8 mouse cellular contexts compared by ENCODE assay signal in the genomic region with DNA sequence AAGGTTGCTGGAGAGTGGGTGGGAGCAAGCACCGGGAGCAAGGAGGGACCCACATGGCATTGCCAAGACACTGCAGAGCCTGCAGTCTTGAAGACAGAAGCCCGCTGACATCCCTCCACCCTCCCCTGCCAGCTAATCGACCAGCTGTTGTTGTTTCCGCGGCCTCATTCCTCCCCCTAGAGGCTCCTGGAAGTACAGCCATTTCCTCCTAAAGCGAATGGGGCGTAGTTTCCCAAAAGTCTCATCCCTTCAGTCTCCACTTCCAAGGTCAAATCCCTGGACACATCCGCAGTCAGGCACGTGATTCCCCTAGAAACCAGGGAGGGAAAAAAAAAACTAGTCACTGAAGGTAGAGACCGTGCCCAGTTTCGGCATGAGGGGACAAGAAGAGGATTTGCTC. TPM values are rescaled to one million over a fixed set of nuclear protein-coding genes. Genes with fewer than 3 reads are reported as not detected.
DNase-seq lines count a peak whose midpoint lies in the region; ATAC-seq and TF ChIP-seq lines count a peak whose summit lies in the region.

No protein-coding gene starts in this region.

- no peaks in the 10 kb centered on the region for H3K79me2 ChIP-seq in MEL (ENCODE audit: control insufficient read depth, insufficient read depth, low read length, poor library complexity)

- no peaks in the 10 kb centered on the region for H3K4me1 ChIP-seq in MEL (ENCODE audit: control insufficient read depth in 1 of 2, insufficient read depth in 2 of 2, low read length in 2 of 2)
- H3K4me1 ChIP-seq in forebrain, embryonic 16.5 days (replicated peaks; ENCODE audit: control insufficient read depth, insufficient read depth, low read length), result peaks cover 7% of the 10 kb centered on the region
- H3K4me1 ChIP-seq in lung, postnatal 0 days (ENCODE audit: insufficient read depth, low read depth, low read length), result no peaks in the 10 kb centered on the region

- TF ChIP-seq CTCF in MEL (IDR thresholded peaks at IDR 0.05 in 2 of 3, conservative IDR thresholded peaks at IDR 0.05 in 1 of 3; ENCODE audit: control insufficient read depth in 1 of 3, insufficient read depth in 1 of 3, low read depth in 2 of 3, low read length in 3 of 3, poor library complexity in 1 of 3, severe bottlenecking in 1 of 3), result peak; percentile 68 to 86 (median 84)
- TF ChIP-seq CTCF in lung, postnatal 0 days (IDR thresholded peaks at IDR 0.05), result peak; percentile 82

- peak; percentile 84 for DNase-seq in MEL (ENCODE audit: low read depth, low spot score)
- DNase-seq in cerebellum, adult 11-12 months, result peak; percentile 74
- DNase-seq in heart, postnatal 4 days, result peak; percentile 85
- DNase-seq in layer of hippocampus, adult 8-10 months (ENCODE audit: low spot score in 2 of 2), result peak; percentile 52 to 76
- DNase-seq in lung, postnatal 0 days (ENCODE audit: low spot score), result peak; percentile 89
- peak; percentile 89 for DNase-seq in retina, embryonic 14.5 days (ENCODE audit: low spot score)
- DNase-seq in urinary bladder, postnatal 4 days (ENCODE audit: low spot score in 2 of 2), result peak; percentile 72 to 76

- WGBS in forebrain, embryonic 16.5 days, result 8% methylated on average over 11 of the region's 11 CpGs
- WGBS in lung, postnatal 0 days, result 4% methylated on average over 11 of the region's 11 CpGs

- no peaks in the 10 kb centered on the region for H3K36me3 ChIP-seq in MEL (ENCODE audit: control insufficient read depth in 1 of 2, insufficient read depth in 2 of 2, low read length in 2 of 2)
- H3K36me3 ChIP-seq in forebrain, embryonic 16.5 days (ENCODE audit: control insufficient read depth, insufficient read depth), result no peaks in the 10 kb centered on the region
- no peaks in the 10 kb centered on the region for H3K36me3 ChIP-seq in lung, postnatal 0 days (ENCODE audit: insufficient read depth, low read length)

- ATAC-seq in forebrain, embryonic 16.5 days, result peak; percentile 84
- ATAC-seq in lung, postnatal 0 days, result peak; percentile 80

- 0 out of 2 replicates have a peak overlapping the region, but pooled peaks have one; percentile 30 for H3K9ac ChIP-seq in MEL (ENCODE audit: control insufficient read depth, low read depth, low read length, poor library complexity, severe bottlenecking)
- no peak overlapping the region for H3K9ac ChIP-seq in forebrain, embryonic 16.5 days (replicated peaks; ENCODE audit: low read depth, low read length)
- H3K9ac ChIP-seq in lung, postnatal 0 days (replicated peaks; ENCODE audit: low read depth), result no peak overlapping the region

- H3K27me3 ChIP-seq in MEL (ENCODE audit: control insufficient read depth in 1 of 2, insufficient read depth in 2 of 2, low read length in 2 of 2), result no peaks in the 10 kb centered on the region; a peak in 1 of 4 replicates
- H3K27me3 ChIP-seq in forebrain, embryonic 16.5 days (replicated peaks; ENCODE audit: control insufficient read depth, insufficient read depth, low read length), result no peaks in the 10 kb centered on the region
- H3K27me3 ChIP-seq in lung, postnatal 0 days (replicated peaks; ENCODE audit: insufficient read depth, low read length), result no peaks in the 10 kb centered on the region

- peak; percentile 84 for TF ChIP-seq RAD21 in MEL (IDR thresholded peaks at IDR 0.05; ENCODE audit: low read depth, low read length)

- no peak overlapping the region for H3K4me2 ChIP-seq in forebrain, embryonic 16.5 days (ENCODE audit: low read length)
- no peak overlapping the region for H3K4me2 ChIP-seq in lung, postnatal 0 days (replicated peaks; ENCODE audit: low read depth, low read length)

- no peak overlapping the region for H3K27ac ChIP-seq in MEL (ENCODE audit: control insufficient read depth, low read depth, low read length)
- H3K27ac ChIP-seq in forebrain, embryonic 16.5 days (ENCODE audit: low read length), result no peak overlapping the region
- H3K27ac ChIP-seq in lung, postnatal 0 days (ENCODE audit: low read length), result no peak overlapping the region

- no peak for TF ChIP-seq EP300 in MEL (IDR thresholded peaks at IDR 0.05; ENCODE audit: low read depth in 1 of 2, low read length in 2 of 2)
- TF ChIP-seq EP300 in lung, postnatal 0 days (IDR thresholded peaks at IDR 0.05), result no peak

- TF ChIP-seq POLR2A in MEL (IDR thresholded peaks at IDR 0.05; ENCODE audit: control insufficient read depth in 1 of 2, insufficient read depth in 1 of 2, low read depth in 1 of 2, low read length in 2 of 2, poor library complexity in 1 of 2), result no peak

- peak overlapping the region; percentile 30 to 35; a peak in 3 of 4 replicates for H3K4me3 ChIP-seq in MEL (ENCODE audit: control insufficient read depth in 1 of 2, insufficient read depth in 1 of 2, low read depth in 2 of 2, low read length in 2 of 2)
- no peak overlapping the region for H3K4me3 ChIP-seq in forebrain, embryonic 16.5 days (replicated peaks; ENCODE audit: low read length)
- no peak overlapping the region for H3K4me3 ChIP-seq in lung, postnatal 0 days (ENCODE audit: low read depth, low read length)

- H3K9me3 ChIP-seq in MEL (replicated peaks; ENCODE audit: insufficient read depth, low read length), result no peaks in the 10 kb centered on the region
- no peaks in the 10 kb centered on the region for H3K9me3 ChIP-seq in forebrain, embryonic 16.5 days (ENCODE audit: control insufficient read depth, low read length)
- H3K9me3 ChIP-seq in lung, postnatal 0 days (ENCODE audit: low read length), result no peaks in the 10 kb centered on the region

TF ChIP-seq in MEL, 35 proteins besides CTCF, POLR2A, EP300 and RAD21:
- TF ChIP-seq SIN3A (IDR thresholded peaks at IDR 0.05; ENCODE audit: low read length) (peak; percentile 86), ELF1 (IDR thresholded peaks at IDR 0.05; ENCODE audit: low read depth, low read length) (peak; percentile 59), RCOR1 (IDR thresholded peaks at IDR 0.05; ENCODE audit: low read depth, low read length) (no peak), NELFE (IDR thresholded peaks at IDR 0.05; ENCODE audit: low read depth, low read length) (no peak), ETS1 (IDR thresholded peaks at IDR 0.05; ENCODE audit: low read depth, low read length) (no peak), TCF12 (IDR thresholded peaks at IDR 0.05; ENCODE audit: low read depth, low read length) (no peak), SMC3 (IDR thresholded peaks at IDR 0.05; ENCODE audit: low read depth, low read length) (peak; percentile 60), MAZ (IDR thresholded peaks at IDR 0.05; ENCODE audit: low read depth, low read length) (peak; percentile 90), KAT2A (conservative IDR thresholded peaks at IDR 0.05; ENCODE audit: low read depth, low read length) (no peak), JUND (IDR thresholded peaks at IDR 0.05; ENCODE audit: low read depth, low read length) (no peak), ZC3H11A (IDR thresholded peaks at IDR 0.05; ENCODE audit: low read depth, low read length) (peak; percentile 57), MXI1 (IDR thresholded peaks at IDR 0.05; ENCODE audit: low read depth, low read length) (peak; percentile 33; the same call in 1 of the 2 replicates)

RNA-seq across cellular contexts. Expression of a gene that starts 1.1 kb away (rescaled TPM):
- 3.9 and 4.4 TPM in 2 replicates for total RNA-seq in MEL (2012; rRNA removed)
- polyA plus RNA-seq in MEL (2012; ENCODE audit: insufficient read depth in 1 of 2, insufficient read length in 2 of 2, low read depth in 1 of 2, low replicate concordance in 2 of 2, missing spikeins in 1 of 2), result 1 to 10 TPM in 1 of 2 experiments, not detected in 1; 8.5 TPM
- not detected in 2 replicates for polyA plus RNA-seq in forebrain, embryonic 16.5 days (2015; fragmentation: Nextera tagmentation; extraction: Ambion mirVana)
- total RNA-seq in heart, postnatal 4 days (2021), result under 1 TPM; 0.33 to 0.41 TPM
- total RNA-seq in layer of hippocampus, adult 8-10 months (2022), result 1 to 10 TPM; 2.1 to 2.4 (median 2.2) TPM
- not detected in 2 replicates for polyA plus RNA-seq in lung, postnatal 0 days (2015; fragmentation: Nextera tagmentation; extraction: Ambion mirVana)

RNA-seq across cellular contexts. Expression of a gene that starts 17.3 kb away (rescaled TPM):
- 27.0 and 29.3 TPM in 2 replicates for total RNA-seq in MEL (2012; rRNA removed)
- 10 to 100 TPM in 1 of 2 experiments, not detected in 1; 40.5 TPM for polyA plus RNA-seq in MEL (2012; ENCODE audit: insufficient read depth in 1 of 2, insufficient read length in 2 of 2, low read depth in 1 of 2, low replicate concordance in 2 of 2, missing spikeins in 1 of 2)
- polyA plus RNA-seq in forebrain, embryonic 16.5 days (2015; fragmentation: Nextera tagmentation; extraction: Ambion mirVana), result 75.8 and 78.7 TPM in 2 replicates
- total RNA-seq in heart, postnatal 4 days (2021), result 10 to 100 TPM; 26.6 to 27.7 TPM
- total RNA-seq in layer of hippocampus, adult 8-10 months (2022), result 10 to 100 TPM; 61.4 to 72.0 (median 67.7) TPM
- polyA plus RNA-seq in lung, postnatal 0 days (2015; fragmentation: Nextera tagmentation; extraction: Ambion mirVana), result 46.1 and 47.4 TPM in 2 replicates

RNA-seq across cellular contexts. Expression of a gene that starts 18.8 kb away (rescaled TPM):
- 19.5 and 20.0 TPM in 2 replicates for total RNA-seq in MEL (2012; rRNA removed)
- polyA plus RNA-seq in MEL (2012; ENCODE audit: insufficient read depth in 1 of 2, insufficient read length in 2 of 2, low read depth in 1 of 2, low replicate concordance in 2 of 2, missing spikeins in 1 of 2), result 10 to 100 TPM; 36.2 to 51.7 TPM
- 5.4 and 5.5 TPM in 2 replicates for polyA plus RNA-seq in forebrain, embryonic 16.5 days (2015; fragmentation: Nextera tagmentation; extraction: Ambion mirVana)
- 1 to 10 TPM; 5.3 TPM for total RNA-seq in heart, postnatal 4 days (2021)
- total RNA-seq in layer of hippocampus, adult 8-10 months (2022), result 1 to 10 TPM in 1 of 4 experiments, under 1 TPM in 3; 0.62 to 1.2 (median 0.64) TPM
- polyA plus RNA-seq in lung, postnatal 0 days (2015; fragmentation: Nextera tagmentation; extraction: Ambion mirVana), result 0.88 and 1.3 TPM in 2 replicates

RNA-seq across cellular contexts. Expression of a gene that starts 29.0 kb away (rescaled TPM):
- 40.5 and 46.7 TPM in 2 replicates for total RNA-seq in MEL (2012; rRNA removed)
- polyA plus RNA-seq in MEL (2012; ENCODE audit: insufficient read depth in 1 of 2, insufficient read length in 2 of 2, low read depth in 1 of 2, low replicate concordance in 2 of 2, missing spikeins in 1 of 2), result 10 to 100 TPM; 39.4 to 53.0 TPM
- polyA plus RNA-seq in forebrain, embryonic 16.5 days (2015; fragmentation: Nextera tagmentation; extraction: Ambion mirVana), result 28.5 and 29.5 TPM in 2 replicates
- total RNA-seq in heart, postnatal 4 days (2021), result 10 to 100 TPM; 36.8 to 39.4 TPM
- 100 to 1,000 TPM; 153 to 169 (median 157) TPM for total RNA-seq in layer of hippocampus, adult 8-10 months (2022)
- polyA plus RNA-seq in lung, postnatal 0 days (2015; fragmentation: Nextera tagmentation; extraction: Ambion mirVana), result 9.6 and 10.2 TPM in 2 replicates

RNA-seq across cellular contexts. Expression of a gene that starts 37.5 kb away (rescaled TPM):
- 9.1 and 10.4 TPM in 2 replicates for total RNA-seq in MEL (2012; rRNA removed)
- polyA plus RNA-seq in MEL (2012; ENCODE audit: insufficient read depth in 1 of 2, insufficient read length in 2 of 2, low read depth in 1 of 2, low replicate concordance in 2 of 2, missing spikeins in 1 of 2), result 10 to 100 TPM in 1 of 2 experiments, not detected in 1; 29.3 TPM
- polyA plus RNA-seq in forebrain, embryonic 16.5 days (2015; fragmentation: Nextera tagmentation; extraction: Ambion mirVana), result 124 and 136 TPM in 2 replicates
- total RNA-seq in heart, postnatal 4 days (2021), result 10 to 100 TPM; 90.7 to 91.4 TPM
- total RNA-seq in layer of hippocampus, adult 8-10 months (2022), result 100 to 1,000 TPM; 219 to 252 (median 232) TPM
- polyA plus RNA-seq in lung, postnatal 0 days (2015; fragmentation: Nextera tagmentation; extraction: Ambion mirVana), result 65.6 and 79.0 TPM in 2 replicates

Comparison
In these comparisons a context has a peak if more than half of its experiments do, and no peak if none do; other contexts are left out.
1. H3K4me3 ChIP-seq: peak in MEL (2 of 2); none in forebrain, embryonic 16.5 days (single experiment) and lung, postnatal 0 days (single experiment).
2. Peak in every context shown above with its lines, with median percentiles within 50 percentile points of each other: DNase-seq.